Mouse (Mus musculus): ENCODE data around the gene Tnfsfm13. TPM values are rescaled to one million over a fixed set of nuclear protein-coding genes. Genes with fewer than 3 reads are reported as not detected.

Gene Tnfsfm13
- total RNA-seq, 2 experiments from 2014 or later, result 4.4 to 4.6 TPM

DNA sequence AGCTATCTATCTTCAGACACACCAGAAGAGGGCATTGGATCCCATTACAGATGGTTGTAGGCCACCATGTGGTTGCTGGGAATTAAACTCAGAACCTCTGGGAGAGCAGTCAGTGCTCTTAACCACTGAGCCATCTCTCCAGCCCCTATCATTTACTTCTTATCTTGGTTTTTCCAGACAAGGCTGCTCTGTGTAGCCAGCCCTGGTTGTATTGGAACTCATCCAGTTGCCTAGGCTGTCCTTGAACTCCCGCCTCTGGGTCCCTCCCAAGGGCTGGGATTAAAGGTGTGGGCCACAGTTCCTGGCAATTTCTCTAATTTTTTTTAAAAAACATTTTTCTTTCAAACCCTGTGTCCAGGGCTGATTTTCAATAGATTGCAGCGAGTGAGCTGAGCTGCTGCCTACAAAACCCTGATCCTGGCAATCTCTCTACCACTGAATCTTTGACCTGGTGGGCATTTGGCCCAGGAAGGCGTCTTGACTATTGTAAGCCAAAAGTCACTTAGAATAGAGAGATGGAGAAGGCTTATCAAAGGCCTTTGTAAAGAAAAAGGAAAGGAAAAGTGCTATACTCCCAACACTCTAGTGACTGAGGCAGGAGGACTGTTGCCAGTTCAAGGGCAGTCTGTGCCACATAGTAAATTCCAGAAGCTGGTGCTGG, 34.5 kb downstream of the Tnfsfm13 start:
- DNase-seq, result no peak
- intact Hi-C loops (cut with DNase I), result no loop called here

DNA sequence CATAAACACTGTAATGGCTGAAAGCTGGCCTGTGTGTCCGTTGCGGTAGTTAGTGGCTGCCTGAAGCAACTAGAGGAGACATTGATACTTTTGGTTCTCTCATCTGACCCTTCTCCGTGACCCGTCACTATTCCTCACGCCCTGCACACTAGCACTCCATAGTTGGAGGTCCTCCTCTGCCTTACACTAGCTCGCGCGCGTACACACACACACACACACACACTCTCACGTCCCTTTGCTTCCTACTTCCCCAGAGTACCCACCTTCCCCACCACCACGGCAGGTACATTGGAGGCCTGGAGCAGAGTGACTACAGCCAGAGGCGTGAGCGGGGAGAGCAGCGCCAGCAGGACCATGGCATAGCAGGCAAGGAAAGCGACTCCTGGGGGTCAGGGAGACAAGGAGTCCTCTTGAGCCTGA, 38.4 kb downstream of the Tnfsfm13 start:
- no peak for DNase-seq
- intact Hi-C loops (cut with DNase I), result loop anchor here (1.0 kb wide), 1 partner anchor 29 kb away; no protein-coding TSS in a partner anchor

DNA sequence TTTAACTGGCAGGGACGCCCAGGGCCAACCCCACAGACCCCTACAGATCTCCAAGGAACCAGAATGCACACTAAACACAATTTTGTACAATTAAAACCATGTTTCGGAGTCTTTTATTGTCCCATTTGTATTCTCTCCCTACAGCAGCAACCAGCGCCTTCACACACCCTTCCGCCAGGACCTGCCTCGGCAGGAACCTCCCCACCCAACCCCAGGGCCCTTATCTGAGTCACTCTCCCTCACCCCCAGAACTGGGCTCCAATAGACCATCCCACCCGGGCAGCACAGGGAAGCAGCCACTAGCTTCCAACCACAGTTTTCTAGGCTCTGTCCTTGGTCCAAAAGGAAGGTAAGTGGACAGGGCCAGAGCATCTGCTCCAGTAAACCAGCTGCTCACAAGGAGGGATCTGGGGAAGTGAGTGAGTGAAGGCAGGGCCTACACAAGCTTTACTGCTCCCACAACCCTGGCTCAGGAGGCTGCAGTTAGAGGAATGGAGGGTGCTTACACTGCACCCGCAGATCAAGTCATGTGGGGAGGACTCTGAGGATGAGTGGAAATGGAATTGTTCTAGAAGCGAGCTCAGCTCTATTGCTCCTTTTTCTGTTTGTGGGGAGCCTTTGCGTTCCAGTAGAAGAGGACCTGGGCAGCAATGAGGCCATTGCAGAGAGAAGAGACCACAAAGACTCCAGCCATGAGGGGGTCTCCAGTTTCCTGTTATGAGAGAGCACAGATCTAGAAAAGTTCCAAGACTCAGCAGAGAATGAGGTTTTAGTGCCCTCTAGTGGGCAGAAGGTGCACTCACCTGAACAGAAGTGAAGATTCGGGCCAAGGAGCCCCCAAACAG, 39.1 kb downstream of the Tnfsfm13 start:
- peak; percentile 35 to 45 for DNase-seq
- intact Hi-C loops (cut with DNase I), result loop anchor here (1.0 kb wide), 2 partner anchors 29 to 97 kb away; no protein-coding TSS in a partner anchor

DNA sequence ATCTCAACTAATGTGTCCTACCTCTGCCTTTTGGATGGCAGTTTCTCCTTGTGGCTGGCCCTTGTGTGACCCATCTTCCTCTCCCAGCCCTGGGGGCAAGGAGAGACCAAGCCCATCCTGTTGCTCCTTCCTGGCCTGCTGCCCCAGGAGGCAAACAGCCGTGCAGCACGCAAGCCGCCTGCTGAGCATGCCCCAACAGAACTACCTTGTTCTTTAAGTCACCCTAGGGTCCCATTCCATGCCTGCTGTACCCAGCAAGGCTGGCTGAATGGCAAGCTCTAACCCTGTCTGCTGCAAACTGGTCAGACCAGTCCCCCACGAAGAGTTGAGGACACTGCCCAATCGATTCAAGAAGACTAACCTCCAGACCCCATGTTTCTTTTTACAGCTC, 39.8 kb downstream of the Tnfsfm13 start:
- intact Hi-C loops (cut with DNase I), result loop anchor here (1.0 kb wide), 1 partner anchor 98 kb away; no protein-coding TSS in a partner anchor
- no peak for DNase-seq

DNA sequence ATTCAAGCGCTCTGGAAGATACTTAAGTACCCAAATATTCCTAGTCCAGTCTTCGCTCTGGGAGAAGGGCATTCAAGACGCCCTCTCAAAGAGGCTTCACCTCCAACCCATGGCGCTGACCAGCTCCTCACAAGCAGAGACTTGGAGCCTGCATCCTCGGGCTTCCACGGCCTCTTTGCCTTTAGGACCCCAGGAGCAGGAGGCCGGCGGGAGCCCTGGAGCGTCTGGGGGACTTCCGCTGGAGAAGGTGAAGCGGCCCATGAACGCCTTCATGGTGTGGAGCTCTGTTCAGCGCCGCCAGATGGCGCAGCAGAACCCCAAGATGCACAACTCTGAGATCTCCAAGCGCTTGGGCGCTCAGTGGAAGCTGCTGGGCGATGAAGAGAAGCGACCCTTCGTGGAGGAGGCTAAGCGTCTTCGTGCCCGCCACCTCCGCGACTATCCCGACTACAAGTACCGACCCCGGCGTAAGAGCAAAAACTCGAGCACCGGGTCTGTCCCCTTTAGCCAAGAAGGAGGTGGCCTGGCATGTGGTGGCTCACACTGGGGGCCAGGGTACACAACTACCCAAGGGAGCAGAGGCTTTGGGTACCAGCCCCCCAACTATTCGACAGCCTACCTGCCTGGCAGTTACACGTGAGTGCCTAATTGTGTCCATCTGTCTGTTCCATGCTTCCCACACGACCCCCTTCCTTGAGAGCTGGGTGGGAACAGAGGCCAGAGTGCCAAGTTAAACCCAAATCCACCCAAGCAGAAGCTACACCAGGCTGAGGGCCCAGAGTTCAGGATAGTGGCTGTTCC, 40.4 kb downstream of the Tnfsfm13 start, which contains the start of gene Sox15:
TSS of gene Sox15 (plus strand) at position 51 of the 801 bp plus-strand sequence.
- intact Hi-C loops (cut with DNase I), result loop anchor here (1.0 to 2.0 kb wide), 2 partner anchors 59 to 99 kb away; no protein-coding TSS in a partner anchor
- DNase-seq, result peak; percentile 68 to 73

DNA sequence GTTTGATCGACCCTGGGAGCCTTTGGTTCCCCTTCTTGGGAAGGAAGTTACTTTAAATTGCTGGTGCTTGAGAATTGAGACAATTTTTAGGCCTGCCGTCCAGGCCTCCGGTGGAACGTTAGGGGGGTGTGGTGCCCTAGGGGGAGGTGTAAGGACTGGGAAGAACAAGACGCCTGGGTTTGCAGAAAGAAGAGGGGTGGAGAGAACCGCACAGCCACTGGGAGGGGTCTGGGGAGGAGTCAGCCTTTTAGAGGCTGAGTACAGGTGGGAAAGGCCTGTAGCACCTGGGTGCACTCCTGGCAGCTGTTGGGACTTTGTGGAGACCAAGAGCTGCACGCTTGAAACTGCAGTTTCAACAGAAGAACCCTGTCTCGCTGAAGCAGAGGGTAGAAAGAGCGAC, 41.1 kb downstream of the Tnfsfm13 start:
- intact Hi-C loops (cut with DNase I), result loop anchor here (2.0 kb wide), 1 partner anchor 60 kb away; no protein-coding TSS in a partner anchor
- DNase-seq, result no peak

DNA sequence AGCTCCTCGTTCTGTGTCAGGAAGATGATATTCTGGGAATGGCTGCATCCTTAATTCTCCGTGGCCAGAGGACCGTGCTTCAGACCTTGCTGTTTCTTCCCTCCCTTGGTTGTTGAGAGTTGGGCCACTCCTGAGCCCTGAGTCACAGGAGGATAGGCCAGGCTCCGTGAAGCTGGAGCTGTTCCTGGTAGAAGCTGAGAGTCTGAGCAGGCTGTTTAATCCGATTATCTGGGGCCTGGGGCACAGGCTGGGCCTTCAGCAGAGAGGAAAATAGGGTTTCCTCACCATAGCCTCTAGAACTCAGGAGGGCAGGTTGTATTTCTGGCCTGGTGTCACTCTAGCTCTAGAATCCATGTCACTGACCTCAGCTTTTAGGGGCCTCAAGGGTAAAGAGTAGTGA, 42.5 kb downstream of the Tnfsfm13 start:
- no peak for DNase-seq
- intact Hi-C loops (cut with DNase I), result no loop called here

DNA sequence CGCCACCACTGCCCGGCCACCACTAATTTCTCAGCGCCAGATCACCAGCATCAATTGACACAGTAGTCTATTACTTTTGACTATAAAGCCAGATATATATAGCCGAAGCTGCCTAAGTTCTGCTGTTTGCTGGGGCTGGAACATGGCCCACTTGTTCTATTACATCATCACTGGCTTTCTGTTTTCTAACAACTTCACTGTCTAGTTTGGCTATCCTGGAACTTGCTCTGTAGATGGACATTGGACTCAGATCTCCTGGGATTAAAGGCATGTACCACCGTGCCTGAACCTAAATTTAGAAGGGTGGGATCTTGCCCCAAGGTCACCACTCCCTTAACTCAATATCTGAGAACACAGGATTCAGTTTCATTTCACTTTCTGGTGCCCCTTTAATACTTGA, 50.0 kb downstream of the Tnfsfm13 start:
- DNase-seq, result no peak
- intact Hi-C loops (cut with DNase I), result no loop called here

DNA sequence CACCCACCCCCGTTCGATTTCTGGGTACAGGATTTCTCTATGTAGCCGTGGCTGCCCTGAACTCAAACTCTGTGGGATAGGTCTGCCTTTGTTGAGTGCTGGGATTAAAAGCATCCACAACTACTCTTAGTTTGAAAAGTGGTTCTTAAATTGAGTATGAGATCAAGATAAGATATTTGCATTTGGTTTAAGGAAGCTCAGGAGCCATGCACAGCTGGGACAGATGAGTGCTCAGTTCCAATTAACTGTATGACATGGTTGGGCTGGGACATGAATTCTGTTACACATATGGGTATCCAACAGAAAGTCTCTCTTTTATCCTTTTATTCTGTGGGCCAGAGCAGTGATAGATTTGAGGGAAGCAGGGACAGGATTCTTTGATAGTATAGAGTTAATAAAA, 60.4 kb downstream of the Tnfsfm13 start:
- intact Hi-C loops (cut with DNase I), result no loop called here
- DNase-seq, result no peak

DNA sequence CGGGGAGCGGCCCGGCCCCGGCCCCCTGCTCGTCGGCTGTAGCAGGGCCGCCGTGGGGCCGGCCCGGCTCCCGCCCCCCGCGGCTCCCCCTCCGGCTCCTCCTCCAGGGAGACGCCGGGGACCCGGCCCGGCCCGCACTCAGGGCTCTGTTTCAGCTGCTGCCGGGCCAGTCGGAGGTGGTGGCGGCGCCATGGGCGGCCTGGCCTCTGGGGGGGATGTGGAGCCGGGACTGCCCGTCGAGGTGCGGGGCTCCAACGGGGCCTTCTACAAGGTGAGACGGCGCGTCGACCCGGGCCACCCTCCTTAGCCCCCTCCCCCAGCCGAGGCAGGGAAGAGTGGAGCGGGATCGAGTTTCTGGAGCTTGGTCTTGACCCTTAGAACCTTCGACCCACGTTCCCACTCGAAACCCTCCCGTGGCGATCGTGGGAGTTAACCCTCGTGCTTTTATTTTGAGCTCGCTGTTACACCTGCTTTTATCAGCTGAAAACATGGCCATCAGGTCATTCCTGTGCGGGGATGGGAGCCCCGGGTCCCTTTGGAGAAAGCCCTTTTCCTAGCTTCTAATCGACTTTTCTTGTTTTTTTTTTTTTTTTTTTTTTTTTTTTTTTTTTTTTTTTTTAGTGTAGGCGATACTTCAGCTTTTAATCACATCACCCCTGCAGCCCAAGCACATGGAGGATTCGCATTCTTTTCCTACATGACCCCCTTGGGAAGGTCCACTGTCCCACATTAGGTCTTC, 62.6 kb downstream of the Tnfsfm13 start:
- intact Hi-C loops (cut with DNase I), result no loop called here
- DNase-seq, result no peak

Small RNA genes lying within 50 kb of the gene (microRNA-seq; reads per million reads assigned to microRNA genes)
- gene Mir1934 (ENCODE audit: borderline number of aligned reads in 2 of 2) (6.5 to 7.4 reads per million in 2 experiments), gene Mir467f (ENCODE audit: borderline number of aligned reads in 2 of 2) (0 reads per million in 2 experiments)

Other genes with a start within 250 kb of the Tnfsfm13 start
- gene Dnah2, start 147.0 kb downstream of the Tnfsfm13 start, total RNA-seq (2021), result under 1 TPM; 0.33 to 0.57 TPM
- 10 to 100 TPM; 77.4 to 98.0 TPM for gene Efnb3, start 135.9 kb downstream of the Tnfsfm13 start, total RNA-seq (2021)
- gene Wrap53, start 115.8 kb downstream of the Tnfsfm13 start, total RNA-seq (2021), result 1 to 10 TPM; 5.1 to 6.3 TPM
- 10 to 100 TPM; 13.9 to 17.0 TPM for gene Trp53, start 115.7 kb downstream of the Tnfsfm13 start, total RNA-seq (2021)
- gene Atp1b2, start 90.2 kb downstream of the Tnfsfm13 start, total RNA-seq (2021), result 10 to 100 TPM; 20.9 to 22.5 TPM
- gene Shbg, start 78.2 kb downstream of the Tnfsfm13 start, total RNA-seq (2021), result not detected
- 1 to 10 TPM; 3.7 to 4.1 TPM for gene Sat2, start 74.1 kb downstream of the Tnfsfm13 start, total RNA-seq (2021)
- gene Fxr2, start 63.1 kb downstream of the Tnfsfm13 start, total RNA-seq (2021), result 10 to 100 TPM; 87.3 to 98.6 TPM
- not detected for gene Sox15, start 40.8 kb downstream of the Tnfsfm13 start, total RNA-seq (2021)
- gene Mpdu1, start 33.5 kb downstream of the Tnfsfm13 start, total RNA-seq (2021), result 10 to 100 TPM; 14.9 to 16.2 TPM
- gene Cd68, start 29.9 kb downstream of the Tnfsfm13 start, total RNA-seq (2021), result 1 to 10 TPM; 8.7 to 9.1 TPM
- 100 to 1,000 TPM; 188 to 222 TPM for gene Eif4a1, start 23.7 kb downstream of the Tnfsfm13 start, total RNA-seq (2021)
- gene Senp3, start 14.0 kb downstream of the Tnfsfm13 start, total RNA-seq (2021), result 10 to 100 TPM; 30.4 to 31.8 TPM
- gene Tnfsf13, start 10.3 kb downstream of the Tnfsfm13 start, total RNA-seq (2021), result 1 to 10 TPM; 1.4 to 2.4 TPM
- gene Tnfsf12, start 249 bp downstream of the Tnfsfm13 start, total RNA-seq (2021), result 10 to 100 TPM; 16.3 to 21.0 TPM
- 10 to 100 TPM; 30.1 to 35.4 TPM for gene Polr2a, start 62.5 kb upstream of the Tnfsfm13 start, total RNA-seq (2021)
- not detected for gene Slc35g3, start 65.9 kb upstream of the Tnfsfm13 start, total RNA-seq (2021)
- 10 to 100 TPM; 39.0 to 43.1 TPM for gene Zbtb4, start 69.8 kb upstream of the Tnfsfm13 start, total RNA-seq (2021)
- 1 to 10 TPM; 3.6 to 4.3 TPM for gene Chrnb1, start 99.8 kb upstream of the Tnfsfm13 start, total RNA-seq (2021)
- 1 to 10 TPM; 2.4 to 3.0 TPM for gene Fgf11, start 105.8 kb upstream of the Tnfsfm13 start, total RNA-seq (2021)
- gene Tmem102, start 109.5 kb upstream of the Tnfsfm13 start, total RNA-seq (2021), result under 1 TPM; 0.41 to 0.56 TPM
- gene Gm39566, start 119.2 kb upstream of the Tnfsfm13 start, total RNA-seq (2021), result not detected
- not detected for gene Spem2, start 122.4 kb upstream of the Tnfsfm13 start, total RNA-seq (2021)
- gene Spem1, start 126.1 kb upstream of the Tnfsfm13 start, total RNA-seq (2021), result not detected
- 1 to 10 TPM; 4.6 to 4.8 TPM for gene Nlgn2, start 141.7 kb upstream of the Tnfsfm13 start, total RNA-seq (2021)
- gene Tmem256, start 142.4 kb upstream of the Tnfsfm13 start, total RNA-seq (2021), result 100 to 1,000 TPM; 189 to 220 TPM
- gene Plscr3, start 150.3 kb upstream of the Tnfsfm13 start, total RNA-seq (2021), result 10 to 100 TPM; 24.6 to 26.7 TPM
- gene Tnk1, start 162.6 kb upstream of the Tnfsfm13 start, total RNA-seq (2021), result under 1 TPM; 0.08 to 0.11 TPM
- not detected for gene Tmem95, start 181.9 kb upstream of the Tnfsfm13 start, total RNA-seq (2021)
- gene Kctd11, start 185.3 kb upstream of the Tnfsfm13 start, total RNA-seq (2021), result 1 to 10 TPM; 2.6 to 2.8 TPM
- under 1 TPM; 0.78 to 0.89 TPM for gene Acap1, start 199.4 kb upstream of the Tnfsfm13 start, total RNA-seq (2021)
- under 1 TPM; 0.73 to 0.89 TPM for gene 2810408A11Rik, start 204.9 kb upstream of the Tnfsfm13 start, total RNA-seq (2021)
- gene Neurl4, start 205.0 kb upstream of the Tnfsfm13 start, total RNA-seq (2021), result 10 to 100 TPM; 40.2 to 47.4 TPM
- 10 to 100 TPM; 28.2 to 32.1 TPM for gene Gps2, start 217.8 kb upstream of the Tnfsfm13 start, total RNA-seq (2021)
- gene Eif5a, start 225.9 kb upstream of the Tnfsfm13 start, total RNA-seq (2021), result 100 to 1,000 TPM; 420 to 449 TPM
- gene Ybx2, start 239.7 kb upstream of the Tnfsfm13 start, total RNA-seq (2021), result 10 to 100 TPM; 18.4 to 20.3 TPM

All from heart, postnatal 36 days (tissue).